Mouse (Mus musculus) CH12F3 (cell line): ENCODE data around the gene Twsg1.
"Not testable (repeated sequence)": the region's sequence is repeated elsewhere in the genome, so short reads cannot be mapped to it uniquely, and the experiment has no call there.

Source experiments
- in situ Hi-C: fragments of 300-500 bp; cut with MboI; formaldehyde crosslinking; loops from 2 replicates; pipeline ENCODE4 v1.14.3; 2020; ENCODE audit warnings: low sequenced_read_pairs

The Twsg1 gene

GRCm38 (mm10) chr17:65950622-65951404 lies at the start of gene Twsg1:
Twsg1 (minus strand) TSS chr17:65951226.
- in situ Hi-C loops = no loop called here

DNA sequence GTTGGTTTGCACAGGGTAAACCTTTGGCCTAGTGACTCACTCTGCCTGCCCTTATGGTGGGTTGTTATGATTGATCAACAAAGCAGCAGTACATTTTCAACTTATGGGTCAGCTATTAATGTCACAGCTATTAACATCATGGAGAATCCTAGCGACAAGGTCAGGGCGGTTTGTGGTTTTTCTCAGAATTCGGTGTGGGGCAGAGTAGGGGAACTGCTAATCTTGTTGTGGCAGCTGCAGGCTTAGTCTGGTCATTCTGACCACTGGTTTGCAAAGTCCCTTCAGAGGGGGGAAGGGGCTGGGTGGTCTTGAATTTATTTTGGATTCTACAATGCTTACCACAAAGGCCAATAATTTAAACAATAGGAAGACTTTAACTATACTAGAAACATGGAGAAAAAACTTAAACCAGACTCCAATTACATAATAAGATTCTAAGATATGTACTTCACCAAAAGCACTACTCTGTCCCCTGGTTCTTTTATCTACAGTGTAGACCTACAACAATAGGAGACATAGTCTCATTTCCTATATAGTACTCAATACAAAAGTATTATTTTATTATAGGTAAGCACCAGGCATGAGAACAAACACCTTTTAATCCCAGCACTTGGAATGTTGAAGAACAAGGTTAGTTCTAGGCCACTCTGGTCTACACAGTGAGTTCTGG lies 37.3 kb upstream of the Twsg1 start:
- in situ Hi-C loops = no loop called here

GRCm38 (mm10) chr17:65976720-65977119 lies 25.7 kb upstream of the Twsg1 start:
- in situ Hi-C loops = not testable (repeated sequence)

DNA sequence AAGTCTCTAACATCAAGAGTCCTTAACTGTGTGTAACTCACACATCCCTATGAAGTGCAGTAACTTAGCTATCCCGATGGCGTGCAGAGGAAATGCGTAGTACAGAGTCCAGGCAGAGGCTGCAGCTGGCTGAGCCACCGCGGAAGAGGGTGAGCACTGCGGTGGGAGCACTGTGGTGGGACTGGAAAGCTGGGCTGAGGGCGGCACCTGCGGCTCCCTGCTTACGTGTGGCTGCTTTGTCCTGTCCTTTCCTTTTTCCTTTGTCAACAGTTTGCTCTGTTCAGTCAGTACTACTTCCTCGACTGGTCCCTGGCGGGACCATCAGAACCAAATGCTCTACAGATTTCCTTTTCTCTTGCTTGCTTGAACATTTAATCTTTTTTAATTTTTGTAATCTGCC lies 16.7 kb upstream of the Twsg1 start:
- in situ Hi-C loops = no loop called here

- in situ Hi-C loops = no loop called here
These were observed 11.2 kb upstream of the Twsg1 start for GRCm38 (mm10) chr17:65962263-65962662.

GRCm38 (mm10) chr17:65961606-65962136 lies 10.6 kb upstream of the Twsg1 start:
- in situ Hi-C loops = no loop called here

- in situ Hi-C loops = no loop called here
These were observed 8.0 kb upstream of the Twsg1 start for GRCm38 (mm10) chr17:65959011-65959410.

- in situ Hi-C loops = no loop called here
These were observed 7.3 kb upstream of the Twsg1 start for GRCm38 (mm10) chr17:65958366-65958765.

DNA sequence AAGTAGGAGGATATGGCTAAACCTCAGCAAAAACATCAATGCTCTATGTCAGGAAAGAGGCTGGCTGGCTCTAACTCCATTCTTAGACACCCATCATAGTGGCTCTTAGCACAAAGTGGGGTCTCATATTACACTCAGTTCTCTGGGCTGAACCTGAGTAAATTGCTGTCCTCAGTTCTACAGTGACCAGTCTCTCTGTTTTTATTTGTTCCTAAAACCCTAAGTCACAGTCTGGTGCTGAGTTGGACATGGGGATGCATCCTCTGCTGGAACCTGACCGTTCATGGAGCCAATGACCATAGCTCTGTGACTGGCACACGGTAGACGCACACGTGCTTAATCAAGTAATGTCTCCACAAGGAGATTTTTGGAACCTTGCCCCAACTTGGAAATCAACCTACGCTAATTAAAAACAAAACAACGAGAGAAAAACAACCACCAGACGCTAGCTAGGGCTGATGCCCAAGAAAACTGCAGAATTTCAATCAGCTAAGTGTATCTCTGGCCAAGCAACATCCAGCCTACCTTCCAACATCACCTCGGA lies 6.8 kb upstream of the Twsg1 start:
- in situ Hi-C loops = no loop called here

GRCm38 (mm10) chr17:65956993-65957781 lies 6.2 kb upstream of the Twsg1 start:
- in situ Hi-C loops = no loop called here

DNA sequence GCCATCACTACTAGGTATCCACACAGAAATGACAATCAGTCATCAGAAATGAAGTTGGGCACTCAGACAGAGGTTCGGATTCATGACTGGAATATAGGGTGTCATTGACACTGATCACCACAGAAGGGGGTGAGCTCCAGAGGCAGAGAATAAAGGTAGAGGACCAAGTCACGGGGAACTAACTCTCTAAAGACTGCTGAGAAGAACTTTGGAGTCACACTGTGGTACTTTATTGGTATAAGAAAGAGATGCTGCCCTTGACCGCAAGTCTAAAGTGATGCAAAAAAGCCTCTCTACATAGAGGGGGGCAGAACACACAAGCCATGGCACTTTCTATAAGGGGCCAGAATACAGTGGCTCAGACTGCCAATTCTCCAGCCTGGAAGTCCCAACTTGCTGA lies 5.1 kb upstream of the Twsg1 start:
- in situ Hi-C loops = no loop called here

DNA sequence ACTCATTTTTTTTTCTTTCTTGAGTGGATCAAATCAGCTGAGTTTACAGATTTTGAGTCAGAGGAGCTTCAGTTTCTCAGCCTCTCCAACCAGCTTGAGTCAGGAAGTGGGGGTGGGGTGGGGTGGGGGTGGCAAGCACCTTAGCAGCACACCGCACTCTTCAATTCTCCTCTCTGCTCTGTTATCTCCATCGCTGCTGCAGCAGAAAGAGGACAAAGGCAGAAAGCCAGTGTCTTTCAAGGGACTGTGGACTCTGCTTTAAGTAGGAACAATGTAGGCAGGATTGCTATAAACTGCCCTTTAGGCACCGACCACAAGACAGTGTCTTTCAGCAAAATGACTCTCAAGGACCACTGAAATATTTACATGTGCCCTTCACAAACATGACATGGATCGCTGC lies 2.9 kb upstream of the Twsg1 start:
- in situ Hi-C loops = no loop called here

- in situ Hi-C loops = no loop called here
These were observed 1.1 kb upstream of the Twsg1 start for GRCm38 (mm10) chr17:65952083-65952482.

DNA sequence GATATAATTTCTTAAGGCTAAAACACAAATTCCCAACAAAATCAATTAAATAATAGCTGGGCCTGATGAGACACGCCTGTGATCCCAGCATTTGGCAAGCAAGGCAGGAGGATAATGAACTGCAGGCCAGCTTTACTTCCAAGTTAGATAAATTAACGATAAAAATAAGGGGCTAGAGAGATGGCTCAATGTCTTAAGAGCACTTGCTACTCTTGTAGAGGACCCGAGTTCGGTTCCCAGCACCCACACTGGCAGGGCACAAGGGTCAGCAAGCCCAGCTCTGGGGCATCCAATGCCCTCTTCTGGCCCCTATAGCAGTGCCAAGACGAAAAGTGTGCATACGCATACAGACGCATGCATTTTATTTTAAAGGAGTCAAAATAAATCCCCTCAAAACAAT lies 843 bp downstream of the Twsg1 start:
- in situ Hi-C loops = no loop called here

DNA sequence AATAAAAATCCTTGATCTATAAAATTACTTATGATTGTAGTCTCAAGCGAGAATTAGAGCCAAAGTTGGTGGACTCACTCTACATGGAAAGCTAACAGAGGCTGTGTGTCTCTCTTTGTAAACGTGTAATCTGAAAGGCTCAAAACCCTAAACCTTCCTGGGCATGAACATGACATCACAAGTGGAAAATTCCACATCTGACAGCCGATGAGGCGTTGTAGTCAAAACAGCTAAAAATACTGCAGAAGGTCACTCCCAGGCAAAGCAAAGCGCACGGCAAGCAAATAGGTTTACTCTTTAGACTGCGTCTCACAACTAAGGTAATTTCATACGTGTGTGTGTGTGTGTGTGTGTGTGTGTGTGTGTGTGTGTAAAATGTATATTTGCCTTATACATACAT lies 3.7 kb downstream of the Twsg1 start:
- in situ Hi-C loops = no loop called here

- in situ Hi-C loops = no loop called here
These were observed 5.6 kb downstream of the Twsg1 start for GRCm38 (mm10) chr17:65945420-65945819.

GRCm38 (mm10) chr17:65942394-65942793 lies 8.6 kb downstream of the Twsg1 start:
- in situ Hi-C loops = no loop called here

GRCm38 (mm10) chr17:65941275-65941674 lies 9.8 kb downstream of the Twsg1 start:
- in situ Hi-C loops = no loop called here

DNA sequence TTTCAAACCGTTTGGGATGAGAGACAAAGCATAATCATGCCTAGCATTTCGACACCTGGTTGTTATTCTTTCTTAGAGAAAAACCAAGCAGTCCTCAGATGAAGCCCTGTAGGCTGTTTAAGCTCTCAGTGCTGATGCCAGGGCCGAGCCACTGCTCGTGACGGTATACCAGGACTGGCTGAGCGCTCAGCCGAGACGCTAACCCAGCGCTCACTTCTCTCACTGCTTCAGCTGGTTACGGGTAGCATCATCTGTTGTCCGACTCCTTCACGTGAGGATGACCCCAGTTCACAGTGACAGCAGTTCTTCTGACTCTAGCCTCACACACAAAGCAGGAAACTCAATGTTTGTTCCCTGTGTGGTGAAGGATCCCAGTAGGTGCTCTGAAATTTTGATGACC lies 10.8 kb downstream of the Twsg1 start:
- in situ Hi-C loops = no loop called here

- in situ Hi-C loops = no loop called here
These were observed 11.4 kb downstream of the Twsg1 start for GRCm38 (mm10) chr17:65939461-65940192.
